Mouse (Mus musculus) retina, embryonic 14.5 days (tissue): ENCODE data around the gene Mall.

Experiments used
- DNase-seq: peaks from one replicate; pipeline ENCODE4 v3.0.0-alpha.2; 2015; ENCODE audit warnings: low spot score

The Mall gene

GRCm38 (mm10) chr2:127730301-127730997, 717 bp upstream of the Mall start:
- DNase-seq, result no peak

- no peak for DNase-seq
These were observed 876 bp downstream of the Mall start for GRCm38 (mm10) chr2:127728661-127729450.

GRCm38 (mm10) chr2:127728146-127728545, 1.6 kb downstream of the Mall start:
- no peak for DNase-seq

- DNase-seq, result no peak
These were observed 6.5 kb downstream of the Mall start for GRCm38 (mm10) chr2:127723193-127723592.

GRCm38 (mm10) chr2:127722176-127722892, 7.4 kb downstream of the Mall start:
- DNase-seq, result no peak

GRCm38 (mm10) chr2:127718839-127719468, 10.8 kb downstream of the Mall start:
- DNase-seq, result no peak

- no peak for DNase-seq
These were observed 15.0 kb downstream of the Mall start for GRCm38 (mm10) chr2:127714726-127715125.

- DNase-seq, result peak; percentile 7
These were observed 20.9 kb downstream of the Mall start for GRCm38 (mm10) chr2:127708792-127709191.

GRCm38 (mm10) chr2:127708060-127708459, 21.7 kb downstream of the Mall start:
- DNase-seq, result no peak

- DNase-seq, result no peak
These were observed 24.5 kb downstream of the Mall start for GRCm38 (mm10) chr2:127705267-127705666.

- no peak for DNase-seq
These were observed 40.5 kb downstream of the Mall start for GRCm38 (mm10) chr2:127689239-127689638.

- peak; percentile 79 for DNase-seq
These were observed 45.9 kb downstream of the Mall start for GRCm38 (mm10) chr2:127683687-127684331.

- DNase-seq, result peak; percentile 78
These were observed 61.8 kb downstream of the Mall start for GRCm38 (mm10) chr2:127667843-127668506.

- DNase-seq, result no peak
These were observed 62.7 kb downstream of the Mall start for GRCm38 (mm10) chr2:127667015-127667414.

- DNase-seq, result no peak
These were observed 67.0 kb downstream of the Mall start for GRCm38 (mm10) chr2:127662708-127663107.

- DNase-seq, result peak; percentile 46
These were observed 73.5 kb downstream of the Mall start, which contains the start of gene Mal for GRCm38 (mm10) chr2:127656086-127656720. Gene Mal (minus strand): TSS chr2:127656695.

GRCm38 (mm10) chr2:127655419-127655818, 74.3 kb downstream of the Mall start:
- DNase-seq, result no peak

GRCm38 (mm10) chr2:127654786-127655185, 74.9 kb downstream of the Mall start:
- DNase-seq, result no peak
